Mouse (Mus musculus) liver, adult 2 months (tissue): ENCODE data around the gene Gm19426.

ENCODE experiments used
- CTCF ChIP-seq: fragments of 200-500 bp; IDR thresholded peaks from 2 replicates; pipeline ENCODE4 v1.5.1; 2011; ENCODE audit warnings: low read depth, low read length, control low read depth
- POLR2A ChIP-seq: fragments of 200-500 bp; IDR thresholded peaks from 2 replicates; pipeline ENCODE4 v1.6.1; 2011; ENCODE audit warnings: low read length, control low read depth; ENCODE audit not compliant: insufficient read depth; ENCODE audit errors: extremely low read depth

GRCm38 (mm10) chr2:84761840-84762239 lies 18.4 kb upstream of the Gm19426 start:
- no peak for TF ChIP-seq CTCF
- no peak for TF ChIP-seq POLR2A
